Mouse (Mus musculus) midbrain, postnatal 0 days (tissue): Measurements from ENCODE around the gene Mrpl14. TPM values are rescaled to one million over a fixed set of nuclear protein-coding genes. Genes with fewer than 3 reads are reported as not detected.

ENCODE experiments used
- ATAC-seq: fragments of 200-750 bp; cut with Nextera tagmentation; 2 replicates; pipeline ENCODE4 v1.8.0; 2017; ENCODE audit warnings: moderate number of reproducible peaks, mild to moderate bottlenecking, moderate TSS enrichment, moderate library complexity; ENCODE audit not compliant: low FRiP score
- DNase-seq: peaks from one replicate; pipeline ENCODE4 v3.0.0-alpha.2; 2015; ENCODE audit warnings: low spot score
- H3K27ac ChIP-seq: fragments of 300-500 bp; sonication (generic); 2 replicates; pipeline ENCODE4 v1.5.1; 2014; ENCODE audit warnings: low read depth, mild to moderate bottlenecking, low read length, mixed read lengths
- H3K27me3 ChIP-seq: fragments of 300-500 bp; sonication (generic); 2 replicates; pipeline ENCODE4 v1.6.1; 2014; ENCODE audit warnings: low read length, control low read depth, mixed read lengths; ENCODE audit not compliant: insufficient read depth
- H3K36me3 ChIP-seq: fragments of 300-500 bp; sonication (generic); 2 replicates; pipeline ENCODE4 v1.6.1; 2014; ENCODE audit warnings: low read length, control low read depth, mixed read lengths; ENCODE audit not compliant: insufficient read depth
- H3K4me1 ChIP-seq: fragments of 300-500 bp; sonication (generic); 2 replicates; pipeline ENCODE4 v1.6.1; 2014; ENCODE audit warnings: mild to moderate bottlenecking, control low read depth, antibody characterized with exemption, low read length, mixed read lengths; ENCODE audit not compliant: insufficient read depth
- H3K4me2 ChIP-seq: fragments of 300-500 bp; sonication (generic); 2 replicates; pipeline ENCODE4 v1.6.1; 2014; ENCODE audit warnings: low read depth, mild to moderate bottlenecking, low read length, mixed read lengths; ENCODE audit not compliant: poor library complexity, severe bottlenecking
- H3K4me3 ChIP-seq: fragments of 300-500 bp; sonication (generic); 2 replicates; pipeline ENCODE4 v1.5.1; 2014; ENCODE audit warnings: low read depth, mild to moderate bottlenecking, low read length, moderate library complexity
- H3K9ac ChIP-seq: fragments of 300-500 bp; sonication (generic); replicated peaks from 2 replicates; pipeline ENCODE4 v1.6.1; 2014; ENCODE audit warnings: mild to moderate bottlenecking, low read length, moderate library complexity, mixed read lengths; ENCODE audit not compliant: poor library complexity, severe bottlenecking
- H3K9me3 ChIP-seq: fragments of 300-500 bp; sonication (generic); 2 replicates; pipeline ENCODE4 v1.6.1; 2016; ENCODE audit warnings: low read length, control low read depth
- CTCF ChIP-seq: IDR thresholded peaks from 2 replicates; pipeline ENCODE4 v1.5.1; 2016; ENCODE audit warnings: antibody characterized with exemption, mild to moderate bottlenecking
- WGBS: fragments of 180-500 bp; shearing (Covaris S2); extraction: QIAGEN DNeasy Blood & Tissue Kit; methylation state at CpG from one replicate; pipeline ENCODE4 v1.1.7; 2014; 5-methylcytosine and 5-hydroxymethylcytosine counted together
- polyA plus RNA-seq: library from polyadenylated mRNA; unstranded; fragments of >200 nt; fragmentation: Nextera tagmentation; extraction: Ambion mirVana; gene quantifications from 2 replicates; pipeline ENCODE4 v1.2.1, GENCODE M21; 2015
- total RNA-seq: library from RNA; depleted of rRNA; stranded (reverse); fragments of >200 nt; gene quantifications from 2 replicates; pipeline ENCODE4 v1.2.3, GENCODE M21; 2014; rRNA removed

Mrpl14 gene
- total and polyA plus RNA-seq, 2 experiments from 2014 or later, result 42.8 to 114 TPM

DNA sequence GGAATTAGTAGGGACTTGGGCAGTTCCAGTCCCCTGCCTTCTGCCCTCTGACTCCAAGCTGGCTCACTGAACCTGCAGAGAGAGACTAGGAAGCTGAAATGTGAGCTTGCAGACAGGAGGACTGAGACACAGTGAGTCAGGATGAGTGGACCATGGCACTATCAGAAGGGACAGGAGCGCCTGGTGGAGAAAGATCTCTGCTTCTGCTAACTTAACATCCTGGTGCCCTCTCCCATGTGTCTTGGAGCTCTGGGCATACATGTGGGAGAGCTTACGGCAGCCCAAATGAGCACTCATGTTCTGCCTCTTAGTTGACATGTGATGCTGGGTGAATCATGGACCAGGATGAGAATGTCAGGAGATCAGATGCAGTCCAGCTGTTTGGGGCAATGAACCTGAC is 59.5 kb downstream of the Mrpl14 start:
- no peaks in the 10 kb centered on the region for H3K4me1 ChIP-seq
- ATAC-seq, result no peak
- no peak for DNase-seq
- H3K4me3 ChIP-seq, result no peak overlapping the region
- no peaks in the 10 kb centered on the region for H3K36me3 ChIP-seq
- no peaks in the 10 kb centered on the region for H3K27me3 ChIP-seq
- no peaks in the 10 kb centered on the region for H3K9me3 ChIP-seq
- no peak for TF ChIP-seq CTCF
- WGBS, result 95% methylated on average over 2 of the region's 2 CpGs
- no peak overlapping the region for H3K4me2 ChIP-seq
- no peak overlapping the region for H3K9ac ChIP-seq
- H3K27ac ChIP-seq, result no peak overlapping the region

GRCm38 (mm10) chr17:45746755-45747154 is 60.6 kb downstream of the Mrpl14 start:
- Histone ChIP-seq H3K27ac (no peak overlapping the region), H3K4me3 (no peak overlapping the region), H3K9me3 (no peaks in the 10 kb centered on the region), H3K36me3 (no peaks in the 10 kb centered on the region), H3K27me3 (no peaks in the 10 kb centered on the region), H3K4me2 (no peak overlapping the region), H3K4me1 (no peaks in the 10 kb centered on the region), H3K9ac (no peak overlapping the region)
- WGBS, result 71% methylated on average over 12 of the region's 12 CpGs
- no peak for DNase-seq
- ATAC-seq, result no peak
- no peak for TF ChIP-seq CTCF

- H3K36me3 ChIP-seq, result no peaks in the 10 kb centered on the region
- 99% methylated on average over 4 of the region's 4 CpGs for WGBS
- no peaks in the 10 kb centered on the region for H3K4me1 ChIP-seq
- ATAC-seq, result no peak
- no peak overlapping the region for H3K4me3 ChIP-seq
- DNase-seq, result no peak
- no peak overlapping the region for H3K9ac ChIP-seq
- H3K27ac ChIP-seq, result no peak overlapping the region
- H3K4me2 ChIP-seq, result no peak overlapping the region
- no peaks in the 10 kb centered on the region for H3K9me3 ChIP-seq
- no peaks in the 10 kb centered on the region for H3K27me3 ChIP-seq
- TF ChIP-seq CTCF, result no peak
These were observed 61.2 kb downstream of the Mrpl14 start for GRCm38 (mm10) chr17:45747293-45747692.

Other genes with a start within 250 kb of the Mrpl14 start
- gene Spats1, start 210.9 kb upstream of the Mrpl14 start, total RNA-seq, result 2.3 and 5.8 TPM in 2 replicates
- gene Spats1, start 210.9 kb upstream of the Mrpl14 start, polyA plus RNA-seq, result 3.4 and 3.6 TPM in 2 replicates
- 19.8 and 31.4 TPM in 2 replicates for gene Aars2, start 179.5 kb upstream of the Mrpl14 start, total RNA-seq
- 13.9 and 15.2 TPM in 2 replicates for gene Aars2, start 179.5 kb upstream of the Mrpl14 start, polyA plus RNA-seq
- 0.99 and 1.2 TPM in 2 replicates for gene Tcte1, start 162.9 kb upstream of the Mrpl14 start, total RNA-seq
- gene Tcte1, start 162.9 kb upstream of the Mrpl14 start, polyA plus RNA-seq, result 4.2 and 4.6 TPM in 2 replicates
- gene Tmem151b, start 136.6 kb upstream of the Mrpl14 start, total RNA-seq, result 77.9 and 95.6 TPM in 2 replicates
- gene Tmem151b, start 136.6 kb upstream of the Mrpl14 start, polyA plus RNA-seq, result 29.1 and 30.7 TPM in 2 replicates
- 2.0 and 4.8 TPM in 2 replicates for gene Nfkbie, start 130.6 kb upstream of the Mrpl14 start, total RNA-seq
- 2.5 and 3.1 TPM in 2 replicates for gene Nfkbie, start 130.6 kb upstream of the Mrpl14 start, polyA plus RNA-seq
- gene Slc35b2, start 122.4 kb upstream of the Mrpl14 start, total RNA-seq, result 91.7 and 113 TPM in 2 replicates
- gene Slc35b2, start 122.4 kb upstream of the Mrpl14 start, polyA plus RNA-seq, result 71.8 and 75.3 TPM in 2 replicates
- 1,063 and 1,068 TPM in 2 replicates for gene Hsp90ab1, start 113.1 kb upstream of the Mrpl14 start, total RNA-seq
- 1,368 and 1,371 TPM in 2 replicates for gene Hsp90ab1, start 113.1 kb upstream of the Mrpl14 start, polyA plus RNA-seq
- 45.3 and 82.1 TPM in 2 replicates for gene Slc29a1, start 86.7 kb upstream of the Mrpl14 start, total RNA-seq
- 38.4 TPM in 2 replicates for gene Slc29a1, start 86.7 kb upstream of the Mrpl14 start, polyA plus RNA-seq
- gene Mymx, start 84.2 kb upstream of the Mrpl14 start, total RNA-seq, result not detected in 2 replicates
- gene Mymx, start 84.2 kb upstream of the Mrpl14 start, polyA plus RNA-seq, result not detected in 2 replicates
- gene Capn11, start 27.0 kb upstream of the Mrpl14 start, total RNA-seq, result 1.2 and 1.4 TPM in 2 replicates
- 0.19 and 1.4 TPM in 2 replicates for gene Capn11, start 27.0 kb upstream of the Mrpl14 start, polyA plus RNA-seq
- gene Tmem63b, start 583 bp downstream of the Mrpl14 start, total RNA-seq, result 213 and 264 TPM in 2 replicates
- 149 and 153 TPM in 2 replicates for gene Tmem63b, start 583 bp downstream of the Mrpl14 start, polyA plus RNA-seq
- gene 1600014C23Rik, start 47.5 kb downstream of the Mrpl14 start, total RNA-seq, result not detected in 2 replicates
- gene 1600014C23Rik, start 47.5 kb downstream of the Mrpl14 start, polyA plus RNA-seq, result 0.67 TPM in 1 of 2 replicates, not detected in the other